Mouse (Mus musculus) E14TG2a.4 (cell line): Measurements from ENCODE around the gene P4htm.

Source experiments
- CTCF ChIP-seq: conservative IDR thresholded peaks from 2 replicates; pipeline ENCODE4 v1.5.1; 2014; ENCODE audit warnings: low read length
- POU5F1 ChIP-seq: IDR thresholded peaks from 2 replicates; pipeline ENCODE4 v1.6.1; 2014; ENCODE audit warnings: low read length, borderline replicate concordance

GRCm38 (mm10) chr9:108569381-108570206, 27.9 kb downstream of the P4htm start, which contains the start of gene Dalrd3:
- TF ChIP-seq CTCF (no peak), POU5F1 (no peak)
